Mouse (Mus musculus): ENCODE data around the gene Dag1. TPM values are rescaled to one million over a fixed set of nuclear protein-coding genes. Genes with fewer than 3 reads are reported as not detected.
"Not testable (repeated sequence)": the region's sequence is repeated elsewhere in the genome, so short reads cannot be mapped to it uniquely, and the experiment has no call there.

Gene Dag1
- polyA plus RNA-seq, 1 experiment from 2014 or later: 62.4 TPM

GRCm38 (mm10) chr9:108205571-108205901 lies 58.2 kb downstream of the Dag1 start:
- H3K36me3 ChIP-seq (ENCODE audit: control insufficient read depth, insufficient read depth, low read length): peaks cover 19% of the 10 kb centered on the region
- no peak overlapping the region for H3K4me3 ChIP-seq (ENCODE audit: low read depth, low read length)
- H3K27ac ChIP-seq (ENCODE audit: low read depth, low read length): no peak overlapping the region
- no peak overlapping the region for H3K9ac ChIP-seq (ENCODE audit: low read length)
- H3K4me1 ChIP-seq (ENCODE audit: control insufficient read depth, insufficient read depth, low read length): peaks cover 3% of the 10 kb centered on the region; the same call in 1 of the 2 replicates
- no peak for DNase-seq (ENCODE audit: low spot score)
- ATAC-seq (ENCODE audit: insufficient read depth, low FRiP score, low TSS enrichment): no peak
- no peaks in the 10 kb centered on the region for H3K27me3 ChIP-seq (ENCODE audit: control insufficient read depth, insufficient read depth, low read length)
- 82% methylated on average over 3 of the region's 3 CpGs for WGBS
- H3K9me3 ChIP-seq (ENCODE audit: control insufficient read depth, low read length): no peaks in the 10 kb centered on the region
- no peak overlapping the region for H3K4me2 ChIP-seq (ENCODE audit: low read depth)

- ATAC-seq (ENCODE audit: insufficient read depth, low FRiP score, low TSS enrichment): peak; percentile 60; the same call in 1 of the 2 replicates
Observed at GRCm38 (mm10) chr9:108204884-108205570, 58.7 kb downstream of the Dag1 start.

GRCm38 (mm10) chr9:108203015-108203414 lies 60.7 kb downstream of the Dag1 start:
- peak; percentile 63 for DNase-seq (ENCODE audit: low spot score)
- Histone ChIP-seq H3K4me1 (ENCODE audit: control insufficient read depth, insufficient read depth, low read length) (peaks cover 3% of the 10 kb centered on the region; the same call in 1 of the 2 replicates), H3K36me3 (ENCODE audit: control insufficient read depth, insufficient read depth, low read length) (peaks cover 11% of the 10 kb centered on the region; the same call in 1 of the 2 replicates), H3K4me3 (ENCODE audit: low read depth, low read length) (no peak overlapping the region), H3K27me3 (ENCODE audit: control insufficient read depth, insufficient read depth, low read length) (no peaks in the 10 kb centered on the region), H3K27ac (ENCODE audit: low read depth, low read length) (no peak overlapping the region), H3K9ac (ENCODE audit: low read length) (no peak overlapping the region), H3K9me3 (ENCODE audit: control insufficient read depth, low read length) (no peaks in the 10 kb centered on the region), H3K4me2 (ENCODE audit: low read depth) (no peak overlapping the region)
- WGBS: 50% methylated on average over 13 of the region's 13 CpGs
- no peak for ATAC-seq (ENCODE audit: insufficient read depth, low FRiP score, low TSS enrichment)

More at GRCm38 (mm10) chr9:108204884-108205570, 58.7 kb downstream of the Dag1 start:
- Histone ChIP-seq H3K9ac (ENCODE audit: low read length) (no peak overlapping the region), H3K4me3 (ENCODE audit: low read depth, low read length) (no peak overlapping the region), H3K4me2 (ENCODE audit: low read depth) (no peak overlapping the region), H3K9me3 (ENCODE audit: control insufficient read depth, low read length) (no peaks in the 10 kb centered on the region), H3K27ac (ENCODE audit: low read depth, low read length) (no peak overlapping the region), H3K36me3 (ENCODE audit: control insufficient read depth, insufficient read depth, low read length) (peaks cover 19% of the 10 kb centered on the region), H3K27me3 (ENCODE audit: control insufficient read depth, insufficient read depth, low read length) (no peaks in the 10 kb centered on the region), H3K4me1 (ENCODE audit: control insufficient read depth, insufficient read depth, low read length) (peaks cover 3% of the 10 kb centered on the region; the same call in 1 of the 2 replicates)
- DNase-seq (ENCODE audit: low spot score): peak; percentile 48
- 59% methylated on average over 8 of the region's 8 CpGs for WGBS

GRCm38 (mm10) chr9:108202169-108202568 lies 61.6 kb downstream of the Dag1 start:
- Histone ChIP-seq H3K4me2 (ENCODE audit: low read depth) (no peak overlapping the region), H3K9me3 (ENCODE audit: control insufficient read depth, low read length) (no peaks in the 10 kb centered on the region), H3K27me3 (ENCODE audit: control insufficient read depth, insufficient read depth, low read length) (no peaks in the 10 kb centered on the region), H3K4me1 (ENCODE audit: control insufficient read depth, insufficient read depth, low read length) (peaks cover 7% of the 10 kb centered on the region; the same call in 1 of the 2 replicates), H3K36me3 (ENCODE audit: control insufficient read depth, insufficient read depth, low read length) (peaks cover 6% of the 10 kb centered on the region; the same call in 1 of the 2 replicates), H3K27ac (ENCODE audit: low read depth, low read length) (no peak overlapping the region), H3K4me3 (ENCODE audit: low read depth, low read length) (no peak overlapping the region), H3K9ac (ENCODE audit: low read length) (no peak overlapping the region)
- 95% methylated on average over 2 of the region's 2 CpGs for WGBS
- ATAC-seq (ENCODE audit: insufficient read depth, low FRiP score, low TSS enrichment) (no peak), DNase-seq (ENCODE audit: low spot score) (no peak)

GRCm38 (mm10) chr9:108201160-108201559 lies 62.6 kb downstream of the Dag1 start:
- Histone ChIP-seq H3K4me3 (ENCODE audit: low read depth, low read length) (no peak overlapping the region), H3K9ac (ENCODE audit: low read length) (no peak overlapping the region), H3K4me2 (ENCODE audit: low read depth) (peak overlapping the region; percentile 30), H3K9me3 (ENCODE audit: control insufficient read depth, low read length) (no peaks in the 10 kb centered on the region), H3K36me3 (ENCODE audit: control insufficient read depth, insufficient read depth, low read length) (no peaks in the 10 kb centered on the region), H3K4me1 (ENCODE audit: control insufficient read depth, insufficient read depth, low read length) (peaks cover 9% of the 10 kb centered on the region; the same call in 1 of the 2 replicates), H3K27me3 (ENCODE audit: control insufficient read depth, insufficient read depth, low read length) (no peaks in the 10 kb centered on the region), H3K27ac (ENCODE audit: low read depth, low read length) (no peak overlapping the region)
- ATAC-seq (ENCODE audit: insufficient read depth, low FRiP score, low TSS enrichment) (peak; percentile 89), DNase-seq (ENCODE audit: low spot score) (peak; percentile 91)
- WGBS: under 1% methylated on average over 13 of the region's 13 CpGs

GRCm38 (mm10) chr9:108198621-108199020 lies 65.1 kb downstream of the Dag1 start:
- H3K4me1 ChIP-seq (ENCODE audit: control insufficient read depth, insufficient read depth, low read length): 0 out of 2 replicates have a peak, but pooled peaks cover 6% of the 10 kb centered on the region
- DNase-seq (ENCODE audit: low spot score) (no peak), ATAC-seq (ENCODE audit: insufficient read depth, low FRiP score, low TSS enrichment) (no peak)
- no peak overlapping the region for H3K27ac ChIP-seq (ENCODE audit: low read depth, low read length)
- H3K4me3 ChIP-seq (ENCODE audit: low read depth, low read length): no peak overlapping the region
- H3K4me2 ChIP-seq (ENCODE audit: low read depth): no peak overlapping the region
- no peaks in the 10 kb centered on the region for H3K9me3 ChIP-seq (ENCODE audit: control insufficient read depth, low read length)
- H3K27me3 ChIP-seq (ENCODE audit: control insufficient read depth, insufficient read depth, low read length): no peaks in the 10 kb centered on the region
- H3K9ac ChIP-seq (ENCODE audit: low read length): no peak overlapping the region
- WGBS: 72% methylated on average over 4 of the region's 4 CpGs
- H3K36me3 ChIP-seq (ENCODE audit: control insufficient read depth, insufficient read depth, low read length): no peaks in the 10 kb centered on the region

- WGBS: 28% methylated on average over 24 of the region's 24 CpGs
- Histone ChIP-seq H3K27ac (ENCODE audit: low read depth, low read length) (no peak overlapping the region), H3K27me3 (ENCODE audit: control insufficient read depth, insufficient read depth, low read length) (no peaks in the 10 kb centered on the region), H3K4me1 (ENCODE audit: control insufficient read depth, insufficient read depth, low read length) (0 out of 2 replicates have a peak, but pooled peaks cover 6% of the 10 kb centered on the region), H3K36me3 (ENCODE audit: control insufficient read depth, insufficient read depth, low read length) (no peaks in the 10 kb centered on the region), H3K4me3 (ENCODE audit: low read depth, low read length) (no peak overlapping the region), H3K4me2 (ENCODE audit: low read depth) (0 out of 2 replicates have a peak overlapping the region, but pooled peaks have one; percentile 3), H3K9ac (ENCODE audit: low read length) (no peak overlapping the region), H3K9me3 (ENCODE audit: control insufficient read depth, low read length) (no peaks in the 10 kb centered on the region)
- ATAC-seq (ENCODE audit: insufficient read depth, low FRiP score, low TSS enrichment) (no peak), DNase-seq (ENCODE audit: low spot score) (peak; percentile 57)
Observed at GRCm38 (mm10) chr9:108196920-108197677, 66.7 kb downstream of the Dag1 start.

GRCm38 (mm10) chr9:108196222-108196621 lies 67.5 kb downstream of the Dag1 start:
- not testable (repeated sequence) for H3K36me3 ChIP-seq (ENCODE audit: control insufficient read depth, insufficient read depth, low read length); H3K4me1 ChIP-seq (ENCODE audit: control insufficient read depth, insufficient read depth, low read length); H3K4me2 ChIP-seq (ENCODE audit: low read depth); H3K9ac ChIP-seq (ENCODE audit: low read length); ATAC-seq (ENCODE audit: insufficient read depth, low FRiP score, low TSS enrichment); H3K9me3 ChIP-seq (ENCODE audit: control insufficient read depth, low read length); H3K27me3 ChIP-seq (ENCODE audit: control insufficient read depth, insufficient read depth, low read length); DNase-seq (ENCODE audit: low spot score); H3K4me3 ChIP-seq (ENCODE audit: low read depth, low read length); H3K27ac ChIP-seq (ENCODE audit: low read depth, low read length)
- WGBS: 74% methylated on average over 6 of the region's 6 CpGs
